Mouse (Mus musculus) intestine, embryonic 14.5 days (tissue): ENCODE data around the gene Snx20. TPM values are rescaled to one million over a fixed set of nuclear protein-coding genes. Genes with fewer than 3 reads are reported as not detected.
"Not testable (repeated sequence)": the region's sequence is repeated elsewhere in the genome, so short reads cannot be mapped to it uniquely, and the experiment has no call there.

ENCODE experiments used
- ATAC-seq: fragments of 200-750 bp; cut with Nextera tagmentation; replicated peaks from 2 replicates; pipeline ENCODE4 v1.8.0; 2017; ENCODE audit warnings: low read depth, moderate number of reproducible peaks, moderate TSS enrichment, moderate library complexity; ENCODE audit not compliant: low FRiP score, low TSS enrichment
- DNase-seq: peaks from one replicate; pipeline ENCODE4 v3.0.0-alpha.2; 2018; ENCODE audit warnings: low spot score
- H3K27ac ChIP-seq: fragments of 300-500 bp; sonication (generic); 2 replicates; pipeline ENCODE4 v1.5.1; 2014; ENCODE audit warnings: low read depth, mild to moderate bottlenecking, control low read depth
- H3K27me3 ChIP-seq: fragments of 300-500 bp; sonication (generic); replicated peaks from 2 replicates; pipeline ENCODE4 v1.6.1; 2014; ENCODE audit warnings: low read length, control low read depth; ENCODE audit not compliant: control insufficient read depth, insufficient read depth
- H3K36me3 ChIP-seq: fragments of 300-500 bp; sonication (generic); 2 replicates; pipeline ENCODE4 v1.6.1; 2014; ENCODE audit warnings: low read length, control low read depth; ENCODE audit not compliant: control insufficient read depth, insufficient read depth
- H3K4me1 ChIP-seq: fragments of 300-500 bp; sonication (generic); replicated peaks from 2 replicates; pipeline ENCODE4 v1.6.1; 2014; ENCODE audit warnings: low read length, control low read depth, mixed read lengths; ENCODE audit not compliant: control insufficient read depth, insufficient read depth
- H3K4me2 ChIP-seq: fragments of 300-500 bp; sonication (generic); 2 replicates; pipeline ENCODE4 v1.6.1; 2014; ENCODE audit warnings: low read length
- H3K4me3 ChIP-seq: fragments of 300-500 bp; sonication (generic); 2 replicates; pipeline ENCODE4 v1.5.1; 2014; ENCODE audit warnings: low read depth, low read length, control low read depth, mixed read lengths
- H3K9ac ChIP-seq: fragments of 300-500 bp; sonication (generic); 2 replicates; pipeline ENCODE4 v1.6.1; 2014; ENCODE audit warnings: mild to moderate bottlenecking, low read length
- H3K9me3 ChIP-seq: fragments of 300-500 bp; sonication (generic); 2 replicates; pipeline ENCODE4 v1.6.1; 2016; ENCODE audit warnings: low read length, control low read depth; ENCODE audit not compliant: control insufficient read depth
- WGBS: fragments of 180-500 bp; shearing (Covaris S2); extraction: QIAGEN DNeasy Blood & Tissue Kit; methylation state at CpG from one replicate; pipeline ENCODE4 v1.1.7; 2014; 5-methylcytosine and 5-hydroxymethylcytosine counted together
- polyA plus RNA-seq: library from polyadenylated mRNA; unstranded; fragments of >200 nt; fragmentation: Nextera tagmentation; extraction: Ambion mirVana; gene quantifications from 2 replicates; pipeline ENCODE4 v1.2.1, GENCODE M21; 2014

The Snx20 gene
- polyA plus RNA-seq, 1 experiment from 2014 or later: 3.4 TPM

GRCm38 (mm10) chr8:88670782-88671181, 34.9 kb upstream of the Snx20 start:
- ATAC-seq (no peak), DNase-seq (no peak)
- Histone ChIP-seq H3K27me3 (no peaks in the 10 kb centered on the region), H3K36me3 (no peaks in the 10 kb centered on the region), H3K4me1 (0 out of 2 replicates have a peak, but pooled peaks cover 4% of the 10 kb centered on the region), H3K27ac (no peak overlapping the region), H3K4me3 (no peak overlapping the region), H3K4me2 (no peak overlapping the region), H3K9ac (no peak overlapping the region), H3K9me3 (no peaks in the 10 kb centered on the region)
- WGBS: 76% methylated on average over 6 of the region's 6 CpGs

- no peak overlapping the region for H3K4me3 ChIP-seq
- no peak overlapping the region for H3K4me2 ChIP-seq
- H3K9me3 ChIP-seq: no peaks in the 10 kb centered on the region
- no peak overlapping the region for H3K9ac ChIP-seq
- no peaks in the 10 kb centered on the region for H3K36me3 ChIP-seq
- H3K27me3 ChIP-seq: no peaks in the 10 kb centered on the region
- ATAC-seq: no peak
- DNase-seq: no peak
- H3K4me1 ChIP-seq: 0 out of 2 replicates have a peak, but pooled peaks cover 6% of the 10 kb centered on the region
- no peak overlapping the region for H3K27ac ChIP-seq
- 60% methylated on average over 13 of the region's 14 CpGs for WGBS
These were observed 32.6 kb upstream of the Snx20 start for GRCm38 (mm10) chr8:88668400-88669086.

GRCm38 (mm10) chr8:88666435-88666834, 30.5 kb upstream of the Snx20 start:
- Histone ChIP-seq H3K4me2 (no peak overlapping the region), H3K9ac (no peak overlapping the region), H3K27ac (no peak overlapping the region), H3K4me1 (0 out of 2 replicates have a peak, but pooled peaks cover 6% of the 10 kb centered on the region), H3K9me3 (no peaks in the 10 kb centered on the region), H3K36me3 (no peaks in the 10 kb centered on the region), H3K4me3 (no peak overlapping the region), H3K27me3 (no peaks in the 10 kb centered on the region)
- 49% methylated on average over 1 of the region's 1 CpGs for WGBS
- ATAC-seq (no peak), DNase-seq (no peak)

- no peak overlapping the region for H3K9ac ChIP-seq
- ATAC-seq: no peak
These were observed 29.0 kb upstream of the Snx20 start for GRCm38 (mm10) chr8:88664947-88665346.

GRCm38 (mm10) chr8:88664121-88664520, 28.2 kb upstream of the Snx20 start:
- no peak for ATAC-seq

More at GRCm38 (mm10) chr8:88664947-88665346, 29.0 kb upstream of the Snx20 start:
- WGBS: 75% methylated on average over 19 of the region's 19 CpGs
- DNase-seq: no peak
- H3K9me3 ChIP-seq: no peaks in the 10 kb centered on the region
- H3K27me3 ChIP-seq: no peaks in the 10 kb centered on the region
- H3K36me3 ChIP-seq: no peaks in the 10 kb centered on the region
- no peak overlapping the region for H3K4me3 ChIP-seq
- H3K4me1 ChIP-seq: 0 out of 2 replicates have a peak, but pooled peaks cover 6% of the 10 kb centered on the region
- no peak overlapping the region for H3K27ac ChIP-seq
- H3K4me2 ChIP-seq: no peak overlapping the region

GRCm38 (mm10) chr8:88662401-88662821, 26.5 kb upstream of the Snx20 start:
- Histone ChIP-seq H3K27ac (no peak overlapping the region), H3K9ac (no peak overlapping the region), H3K4me1 (0 out of 2 replicates have a peak, but pooled peaks cover 6% of the 10 kb centered on the region), H3K9me3 (no peaks in the 10 kb centered on the region), H3K27me3 (no peaks in the 10 kb centered on the region), H3K36me3 (no peaks in the 10 kb centered on the region), H3K4me2 (no peak overlapping the region), H3K4me3 (no peak overlapping the region)
- WGBS: 73% methylated on average over 6 of the region's 6 CpGs
- DNase-seq: no peak
- ATAC-seq: no peak

More at GRCm38 (mm10) chr8:88664121-88664520, 28.2 kb upstream of the Snx20 start:
- DNase-seq: no peak
- Histone ChIP-seq H3K27me3 (no peaks in the 10 kb centered on the region), H3K9ac (no peak overlapping the region), H3K4me1 (0 out of 2 replicates have a peak, but pooled peaks cover 6% of the 10 kb centered on the region), H3K9me3 (no peaks in the 10 kb centered on the region), H3K27ac (no peak overlapping the region), H3K4me3 (no peak overlapping the region), H3K4me2 (no peak overlapping the region), H3K36me3 (no peaks in the 10 kb centered on the region)
- 88% methylated on average over 16 of the region's 16 CpGs for WGBS

GRCm38 (mm10) chr8:88659873-88660272, 23.9 kb upstream of the Snx20 start:
- Histone ChIP-seq H3K36me3 (no peaks in the 10 kb centered on the region), H3K27me3 (no peaks in the 10 kb centered on the region), H3K4me1 (0 out of 2 replicates have a peak, but pooled peaks cover under 1% of the 10 kb centered on the region), H3K9ac (no peak overlapping the region), H3K27ac (no peak overlapping the region), H3K4me2 (no peak overlapping the region), H3K9me3 (no peaks in the 10 kb centered on the region), H3K4me3 (no peak overlapping the region)
- no peak for ATAC-seq
- DNase-seq: no peak
- WGBS: 85% methylated on average over 3 of the region's 3 CpGs

GRCm38 (mm10) chr8:88655334-88655733, 19.4 kb upstream of the Snx20 start:
- H3K9ac ChIP-seq: no peak overlapping the region
- H3K4me3 ChIP-seq: no peak overlapping the region
- H3K4me2 ChIP-seq: no peak overlapping the region
- no peaks in the 10 kb centered on the region for H3K27me3 ChIP-seq
- H3K36me3 ChIP-seq: no peaks in the 10 kb centered on the region
- ATAC-seq (no peak), DNase-seq (no peak)
- no peak overlapping the region for H3K27ac ChIP-seq
- H3K9me3 ChIP-seq: no peaks in the 10 kb centered on the region
- H3K4me1 ChIP-seq: no peaks in the 10 kb centered on the region

- DNase-seq, H3K4me3 ChIP-seq, ATAC-seq, H3K9ac ChIP-seq, H3K27me3 ChIP-seq, H3K9me3 ChIP-seq, H3K4me2 ChIP-seq, H3K4me1 ChIP-seq, H3K27ac ChIP-seq, H3K36me3 ChIP-seq: not testable (repeated sequence)
- WGBS: 70% methylated on average over 4 of the region's 4 CpGs
These were observed 15.2 kb upstream of the Snx20 start for GRCm38 (mm10) chr8:88651122-88651521.
